Mouse (Mus musculus) liver, postnatal 0 days (tissue): ENCODE results near the gene Olfr906. TPM values are rescaled to one million over a fixed set of nuclear protein-coding genes. Genes with fewer than 3 reads are reported as not detected.

Experiments used
- ATAC-seq: fragments of 200-750 bp; cut with Nextera tagmentation; 2 replicates; pipeline ENCODE4 v1.8.0; 2017; ENCODE audit warnings: mild to moderate bottlenecking, moderate library complexity
- DNase-seq: peaks from one replicate; pipeline ENCODE4 v3.0.0-alpha.2; 2016
- H3K27ac ChIP-seq: fragments of 300-500 bp; sonication (generic); 2 replicates; pipeline ENCODE4 v1.5.1; 2014; ENCODE audit warnings: antibody characterized with exemption, moderate library complexity, mild to moderate bottlenecking, low read depth
- H3K27me3 ChIP-seq: fragments of 300-500 bp; sonication (generic); 2 replicates; pipeline ENCODE4 v1.6.1; 2014; ENCODE audit warnings: low read length, control low read depth, mixed read lengths; ENCODE audit not compliant: insufficient read depth
- H3K36me3 ChIP-seq: fragments of 300-500 bp; sonication (generic); replicated peaks from 2 replicates; pipeline ENCODE4 v1.6.1; 2014; ENCODE audit warnings: mild to moderate bottlenecking, control low read depth, low read length, moderate library complexity, mixed read lengths; ENCODE audit not compliant: insufficient read depth
- H3K4me1 ChIP-seq: fragments of 300-500 bp; sonication (generic); 2 replicates; pipeline ENCODE4 v1.6.1; 2014; ENCODE audit warnings: antibody characterized with exemption, mild to moderate bottlenecking, control low read depth; ENCODE audit not compliant: insufficient read depth
- H3K4me2 ChIP-seq: fragments of 300-500 bp; sonication (generic); 2 replicates; pipeline ENCODE4 v1.6.1; 2014; ENCODE audit warnings: low read depth, mild to moderate bottlenecking, low read length, moderate library complexity, mixed read lengths
- H3K4me3 ChIP-seq: fragments of 300-500 bp; sonication (generic); 2 replicates; pipeline ENCODE4 v1.5.1; 2014; ENCODE audit warnings: low read depth, low read length
- H3K9ac ChIP-seq: fragments of 300-500 bp; sonication (generic); replicated peaks from 2 replicates; pipeline ENCODE4 v1.6.1; 2014; ENCODE audit warnings: mild to moderate bottlenecking, moderate library complexity
- H3K9me3 ChIP-seq: fragments of 300-500 bp; sonication (generic); 2 replicates; pipeline ENCODE4 v1.6.1; 2016; ENCODE audit warnings: mild to moderate bottlenecking, control low read depth, low read length, mixed read lengths
- CTCF ChIP-seq: sonication (generic); IDR thresholded peaks from 2 replicates; pipeline ENCODE4 v1.5.1; 2016; ENCODE audit warnings: antibody characterized with exemption, low read depth
- EP300 ChIP-seq: IDR thresholded peaks from 2 replicates; pipeline ENCODE4 v1.6.1; 2016; ENCODE audit warnings: antibody characterized with exemption, low read depth, mild to moderate bottlenecking
- WGBS: fragments of 180-500 bp; shearing (Covaris S2); extraction: QIAGEN DNeasy Blood & Tissue Kit; methylation state at CpG from one replicate; pipeline ENCODE4 v1.1.7; 2014; ENCODE audit not compliant: insufficient replicate concordance; 5-methylcytosine and 5-hydroxymethylcytosine counted together
- polyA plus RNA-seq: library from polyadenylated mRNA; unstranded; fragments of >200 nt; fragmentation: Nextera tagmentation; extraction: Ambion mirVana; gene quantifications from 2 replicates; pipeline ENCODE4 v1.2.1, GENCODE M21; 2015

Olfr906 gene
- polyA plus RNA-seq, 1 experiment from 2014 or later = not detected

DNA sequence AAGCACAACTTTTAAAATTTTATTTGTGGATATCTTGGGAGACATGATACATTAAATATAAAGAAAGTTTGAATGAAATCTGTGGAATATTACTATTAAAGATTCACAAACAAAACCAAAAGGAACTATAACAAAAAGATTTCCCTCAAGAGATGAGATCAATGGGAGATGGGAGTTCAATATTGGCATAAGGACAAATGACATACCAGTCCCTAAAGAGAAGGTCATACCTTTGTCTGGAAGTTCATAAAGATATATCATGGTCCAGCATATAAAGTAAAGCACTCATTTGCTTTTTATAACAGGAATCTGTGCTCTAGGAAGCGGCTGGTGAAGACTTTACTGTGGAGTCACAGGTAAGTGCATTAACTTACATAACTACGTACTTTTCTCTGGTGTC lies 50.7 kb downstream of the Olfr906 start, which contains the start of gene Olfr910:
Olfr910 (plus strand) TSS at position 301 of the 400 bp plus-strand sequence.
- H3K27ac ChIP-seq = no peak within 1 kb of the TSS
- H3K4me2 ChIP-seq = no peak within 1 kb of the TSS
- H3K9me3 ChIP-seq = no peaks in the 10 kb centered on the region
- WGBS = 72% methylated on average over 2 of the region's 2 CpGs
- ATAC-seq (no peak), DNase-seq (no peak)
- H3K36me3 ChIP-seq = no peaks in the 10 kb centered on the region
- H3K4me3 ChIP-seq = no peak within 1 kb of the TSS
- TF ChIP-seq CTCF = no peak
- no peak for TF ChIP-seq EP300
- no peak within 1 kb of the TSS for H3K9ac ChIP-seq
- no peaks in the 10 kb centered on the region for H3K4me1 ChIP-seq
- H3K27me3 ChIP-seq = no peaks in the 10 kb centered on the region

Other genes with a start within 250 kb of the Olfr906 start
- gene Olfr143, start 234.3 kb upstream of the Olfr906 start, polyA plus RNA-seq = not detected in 2 replicates
- gene Olfr895, start 219.2 kb upstream of the Olfr906 start, polyA plus RNA-seq = not detected in 2 replicates
- gene Olfr896-ps1, start 196.0 kb upstream of the Olfr906 start, polyA plus RNA-seq = not detected in 2 replicates
- not detected in 2 replicates for gene Olfr25, start 158.0 kb upstream of the Olfr906 start, polyA plus RNA-seq
- not detected in 2 replicates for gene Olfr898, start 138.7 kb upstream of the Olfr906 start, polyA plus RNA-seq
- not detected in 2 replicates for gene Olfr250, start 120.2 kb upstream of the Olfr906 start, polyA plus RNA-seq
- gene Olfr251, start 110.0 kb upstream of the Olfr906 start, polyA plus RNA-seq = not detected in 2 replicates
- not detected in 2 replicates for gene Olfr147, start 85.4 kb upstream of the Olfr906 start, polyA plus RNA-seq
- gene Olfr901, start 57.6 kb upstream of the Olfr906 start, polyA plus RNA-seq = not detected in 2 replicates
- gene Olfr902, start 39.4 kb upstream of the Olfr906 start, polyA plus RNA-seq = not detected in 2 replicates
- gene Olfr904, start 23.9 kb upstream of the Olfr906 start, polyA plus RNA-seq = not detected in 2 replicates
- not detected in 2 replicates for gene Olfr905, start 16.0 kb upstream of the Olfr906 start, polyA plus RNA-seq
- gene Olfr907, start 8.7 kb downstream of the Olfr906 start, polyA plus RNA-seq = not detected in 2 replicates
- not detected in 2 replicates for gene Olfr911-ps1, start 34.5 kb downstream of the Olfr906 start, polyA plus RNA-seq
- not detected in 2 replicates for gene Olfr910, start 50.8 kb downstream of the Olfr906 start, polyA plus RNA-seq
- gene Olfr912, start 93.1 kb downstream of the Olfr906 start, polyA plus RNA-seq = not detected in 2 replicates
- gene Olfr913, start 105.7 kb downstream of the Olfr906 start, polyA plus RNA-seq = not detected in 2 replicates
- gene Olfr914, start 118.0 kb downstream of the Olfr906 start, polyA plus RNA-seq = not detected in 2 replicates
- gene Olfr916, start 172.8 kb downstream of the Olfr906 start, polyA plus RNA-seq = not detected in 2 replicates
- gene Olfr917, start 178.8 kb downstream of the Olfr906 start, polyA plus RNA-seq = not detected in 2 replicates
- not detected in 2 replicates for gene Olfr918, start 187.5 kb downstream of the Olfr906 start, polyA plus RNA-seq
- gene Olfr919, start 216.6 kb downstream of the Olfr906 start, polyA plus RNA-seq = not detected in 2 replicates
- 6.1 and 8.0 TPM in 2 replicates for gene Vwa5a, start 231.2 kb downstream of the Olfr906 start, polyA plus RNA-seq